Mouse (Mus musculus): Measurements from ENCODE around the gene Letmd1.
A peak's percentile ranks its signal among the peaks of the same experiment; 100 is the strongest.
"Not testable (repeated sequence)": the region's sequence is repeated elsewhere in the genome, so short reads cannot be mapped to it uniquely, and the experiment has no call there.

Gene Letmd1

DNA sequence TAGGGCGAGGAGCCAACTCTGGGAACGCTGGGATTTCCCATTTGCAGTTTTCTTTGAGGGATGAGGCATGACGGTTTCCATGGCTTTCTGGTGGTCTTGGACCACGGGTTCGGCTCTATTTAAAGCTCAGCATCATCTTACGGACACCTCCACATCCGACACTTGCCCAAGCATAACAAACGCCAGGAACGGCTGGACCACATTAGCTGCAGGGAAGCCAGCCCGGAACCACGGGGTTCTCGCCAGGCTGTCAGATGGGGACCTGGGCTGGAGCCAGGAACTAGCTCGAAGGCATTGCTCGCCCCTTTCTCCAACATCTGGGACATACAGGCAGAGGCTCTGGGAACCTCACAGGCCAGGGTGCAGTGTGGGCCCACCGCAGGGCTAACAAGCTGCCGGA is 17.6 kb upstream of the Letmd1 start:
- DNase-seq (ENCODE audit: low spot score): no peak

- DNase-seq (ENCODE audit: low spot score): no peak
Measured at GRCm38 (mm10) chr15:100452486-100452885, 16.3 kb upstream of the Letmd1 start.

- DNase-seq (ENCODE audit: low spot score): no peak
Measured at GRCm38 (mm10) chr15:100456356-100456991, 12.3 kb upstream of the Letmd1 start.

DNA sequence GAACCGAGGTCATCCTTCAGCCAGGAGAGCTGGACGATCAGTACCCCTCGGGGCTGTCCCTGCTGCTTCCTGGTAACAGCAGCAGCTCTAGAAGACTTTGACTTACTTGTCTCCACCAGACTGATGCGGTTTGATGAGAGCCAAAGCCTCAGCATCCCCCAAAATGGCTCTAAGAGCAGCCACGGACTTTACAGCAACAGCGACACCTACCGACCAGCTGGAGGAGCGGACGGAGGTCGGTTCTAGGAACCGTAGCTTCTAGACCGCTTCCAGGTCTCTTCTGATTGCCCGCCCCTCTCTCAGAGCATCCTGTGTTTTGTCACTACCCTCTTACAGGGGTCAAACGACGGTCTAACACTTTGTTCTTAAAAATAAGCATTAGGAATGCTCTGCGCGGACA is 11.5 kb upstream of the Letmd1 start:
- DNase-seq (ENCODE audit: low spot score): peak; percentile 95

DNA sequence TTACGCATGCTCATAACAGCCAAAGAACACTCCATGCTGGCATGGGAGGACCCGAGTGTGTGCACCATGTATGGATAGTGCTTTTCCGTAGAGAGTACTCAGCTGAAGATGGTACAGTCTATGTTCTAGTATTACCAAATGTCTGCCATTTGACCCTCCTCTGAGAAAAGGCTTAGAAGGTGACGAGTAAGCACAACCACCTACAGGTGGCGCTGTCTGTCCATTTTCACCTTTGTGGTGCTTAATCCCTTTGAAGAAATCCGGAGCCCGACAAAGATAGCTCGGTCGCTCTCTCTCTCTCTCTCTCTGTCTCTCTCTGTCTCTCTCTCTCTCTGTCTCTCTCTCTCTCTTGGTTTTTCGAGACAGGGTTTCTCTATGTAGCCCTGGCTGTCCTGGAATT is 10.8 kb upstream of the Letmd1 start:
- peak; percentile 81 for DNase-seq (ENCODE audit: low spot score)

DNA sequence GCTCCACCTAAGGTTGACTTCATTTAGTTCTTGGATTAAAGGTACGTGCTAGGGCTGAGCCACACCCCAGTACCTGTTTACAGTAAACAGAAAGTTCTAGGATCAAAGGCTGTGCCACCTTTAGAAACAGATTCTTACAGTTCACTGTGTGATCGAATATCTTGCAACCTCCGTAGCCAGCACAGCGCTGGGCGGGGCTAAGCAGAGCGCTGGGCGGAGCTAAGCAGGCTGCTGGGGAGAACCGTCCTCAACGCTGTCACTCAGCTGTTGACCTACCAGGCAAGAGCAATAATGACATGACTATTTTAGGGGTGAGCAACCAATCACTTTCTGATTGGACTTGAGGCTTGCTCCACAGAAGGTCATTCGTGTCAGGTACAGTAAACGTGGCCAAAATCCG is 7.9 kb upstream of the Letmd1 start:
- DNase-seq (ENCODE audit: low spot score): peak; percentile 52

- no peak for DNase-seq (ENCODE audit: low spot score)
Measured at GRCm38 (mm10) chr15:100461646-100462045, 7.2 kb upstream of the Letmd1 start.

GRCm38 (mm10) chr15:100462086-100462485 is 6.7 kb upstream of the Letmd1 start:
- DNase-seq (ENCODE audit: low spot score): peak; percentile 55

DNA sequence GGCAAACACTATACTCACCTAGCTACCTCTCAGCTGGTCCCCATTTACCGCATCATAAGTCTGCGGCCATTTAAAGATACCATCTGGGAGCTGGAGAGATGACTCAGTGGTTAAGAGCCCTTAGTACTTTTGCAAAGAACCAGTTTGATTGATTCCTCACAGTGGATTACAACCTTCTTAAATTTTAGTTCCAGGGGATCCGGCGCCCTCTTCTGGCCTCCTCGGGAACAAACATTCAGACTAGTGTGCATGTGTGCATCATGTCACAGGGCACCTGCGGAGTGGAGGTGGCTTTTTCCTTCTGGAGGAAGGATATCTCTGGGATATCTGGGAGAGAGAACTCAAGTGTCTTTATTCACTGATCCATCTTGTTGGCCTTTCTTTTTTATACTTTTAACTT is 5.1 kb upstream of the Letmd1 start:
- DNase-seq (ENCODE audit: low spot score): peak; percentile 68

- no peak for DNase-seq (ENCODE audit: low spot score)
Measured at GRCm38 (mm10) chr15:100465432-100465831, 3.4 kb upstream of the Letmd1 start.

- no peak for DNase-seq (ENCODE audit: low spot score)
Measured at GRCm38 (mm10) chr15:100467738-100468137, 1.1 kb upstream of the Letmd1 start.

- no peak for DNase-seq (ENCODE audit: low spot score)
Measured at GRCm38 (mm10) chr15:100469189-100469545, 344 bp downstream of the Letmd1 start.

GRCm38 (mm10) chr15:100470037-100470436 is 1.2 kb downstream of the Letmd1 start:
- DNase-seq (ENCODE audit: low spot score): no peak

- no peak for DNase-seq (ENCODE audit: low spot score)
Measured at GRCm38 (mm10) chr15:100473926-100474503, 5.2 kb downstream of the Letmd1 start.

DNA sequence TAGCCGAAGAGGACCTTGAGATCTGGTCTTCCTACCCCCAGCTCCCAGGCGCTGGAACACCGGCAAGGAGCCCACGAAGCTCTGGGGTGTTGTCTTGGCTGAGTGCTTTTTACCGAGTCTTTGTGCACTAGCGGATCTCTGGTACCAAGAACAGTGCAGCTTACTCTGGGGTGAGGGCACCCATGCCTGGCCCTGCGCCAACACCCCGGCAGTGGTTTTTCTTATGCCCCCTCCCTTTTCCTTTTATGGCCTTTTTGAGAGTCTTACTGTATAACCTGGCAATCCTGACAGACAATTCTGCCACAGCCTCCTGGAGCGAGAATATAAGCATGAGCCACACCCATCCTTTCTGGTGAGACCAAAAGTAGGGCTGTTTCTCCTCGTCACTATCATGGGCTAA is 9.5 kb downstream of the Letmd1 start:
- DNase-seq (ENCODE audit: low spot score): no peak

- no peak for DNase-seq (ENCODE audit: low spot score)
Measured at GRCm38 (mm10) chr15:100478925-100479324, 10.1 kb downstream of the Letmd1 start.

- no peak for DNase-seq (ENCODE audit: low spot score)
Measured at GRCm38 (mm10) chr15:100485576-100485975, 16.8 kb downstream of the Letmd1 start.

- no peak for DNase-seq (ENCODE audit: low spot score)
Measured at GRCm38 (mm10) chr15:100486450-100486849, 17.6 kb downstream of the Letmd1 start.

DNA sequence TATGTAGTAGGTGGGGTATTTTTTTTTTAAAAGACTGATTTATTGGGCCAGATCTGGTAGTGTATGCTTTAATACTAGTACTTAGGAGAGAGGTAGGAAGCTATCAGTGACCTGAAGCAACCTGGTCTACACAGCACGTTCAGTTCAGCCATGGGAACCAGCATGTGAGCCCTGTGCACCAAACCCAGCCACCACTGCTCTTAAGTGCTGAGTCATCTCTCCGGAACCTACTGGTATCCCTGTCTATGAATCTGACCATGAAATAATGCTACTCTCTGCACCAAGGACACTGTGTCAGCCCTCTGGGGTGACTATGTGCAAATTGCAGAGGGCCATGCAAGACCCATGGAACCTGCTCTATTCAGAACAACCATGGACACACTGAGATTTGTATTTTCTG is 18.2 kb downstream of the Letmd1 start:
- no peak for DNase-seq (ENCODE audit: low spot score)

DNA sequence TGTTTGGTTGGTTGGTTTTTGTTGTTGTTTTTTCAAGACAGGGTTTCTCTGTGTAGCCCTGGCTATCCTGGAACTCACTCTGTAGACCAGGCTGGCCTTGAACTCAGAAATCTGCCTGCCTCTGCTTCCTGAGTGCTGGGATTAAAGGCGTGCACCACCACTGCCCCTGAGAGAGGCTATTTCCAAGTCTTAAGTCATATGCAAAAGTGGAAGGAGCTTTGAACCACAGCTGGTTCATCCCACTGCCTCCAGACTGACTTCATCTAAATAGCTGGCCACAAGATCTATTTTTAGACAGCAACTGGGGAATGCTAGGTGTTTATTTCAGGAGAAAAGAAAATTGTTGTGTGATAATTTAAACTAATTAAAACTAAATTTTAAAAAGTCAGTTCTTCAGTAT is 19.5 kb downstream of the Letmd1 start:
- DNase-seq (ENCODE audit: low spot score): not testable (repeated sequence)

- DNase-seq (ENCODE audit: low spot score): no peak
Measured at GRCm38 (mm10) chr15:100489263-100489662, 20.4 kb downstream of the Letmd1 start.

- DNase-seq (ENCODE audit: low spot score): no peak
Measured at GRCm38 (mm10) chr15:100491966-100492365, 23.1 kb downstream of the Letmd1 start.

DNA sequence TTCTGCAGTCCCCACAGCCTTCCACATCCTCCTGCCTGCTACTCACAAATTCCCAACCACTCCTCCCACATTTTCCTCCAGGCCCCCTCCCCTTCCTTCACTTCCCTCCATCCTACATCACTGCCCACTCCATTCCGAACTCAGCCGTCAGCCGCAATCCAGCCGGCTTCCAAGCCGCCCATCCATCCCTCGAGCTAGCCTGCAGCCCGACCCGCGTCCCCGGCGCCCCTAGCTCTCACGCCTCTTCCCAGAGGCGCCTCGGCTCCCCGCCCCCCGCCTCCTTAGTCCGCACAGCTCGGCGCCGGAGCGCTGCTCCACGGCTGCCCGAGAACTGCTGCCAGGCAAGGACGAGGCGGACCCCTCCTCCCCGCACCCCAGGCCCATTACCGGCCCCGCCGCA is 25.8 kb downstream of the Letmd1 start:
- peak; percentile 74 for DNase-seq (ENCODE audit: low spot score)

DNA sequence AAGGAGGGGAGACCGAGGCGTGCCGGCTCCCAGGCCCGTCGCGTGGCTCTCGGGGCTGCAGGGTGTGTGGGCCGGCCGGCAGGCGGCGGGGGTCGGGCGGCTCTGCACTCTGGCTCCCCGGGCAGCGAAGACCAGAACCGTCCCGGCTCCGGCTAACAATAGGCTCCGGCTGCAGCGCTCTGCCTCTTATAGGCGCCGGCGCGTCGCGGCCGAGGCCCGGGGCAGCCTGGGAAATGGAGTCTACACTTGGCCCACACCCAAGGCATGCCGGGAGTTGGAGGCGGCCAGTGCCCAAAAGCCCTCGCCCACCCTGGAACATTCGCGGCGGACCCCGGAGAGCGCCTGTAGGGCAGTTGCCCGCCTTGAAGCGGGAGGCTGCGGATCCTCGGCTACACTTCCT is 26.3 kb downstream of the Letmd1 start, which contains the start of gene Csrnp2:
Gene Csrnp2, minus strand, starts transcription at position 387 of the 400 bp plus-strand sequence.
- DNase-seq (ENCODE audit: low spot score): peak; percentile 96

All from retina, embryonic 14.5 days (tissue).